Mouse (Mus musculus) brain, embryonic 14.5 days (tissue): ENCODE results near the gene Donson.

ENCODE experiments used
- CTCF ChIP-seq: fragments of 200-500 bp; IDR thresholded peaks from 2 replicates; pipeline ENCODE4 v1.5.1; 2012; ENCODE audit warnings: inconsistent platforms, mild to moderate bottlenecking, moderate library complexity, borderline replicate concordance; ENCODE audit not compliant: insufficient read depth, insufficient read length; ENCODE audit errors: extremely low read depth
- POLR2A ChIP-seq: fragments of 200-500 bp; IDR thresholded peaks from 2 replicates; pipeline ENCODE4 v1.6.1; 2012; ENCODE audit warnings: mild to moderate bottlenecking, inconsistent platforms, borderline replicate concordance; ENCODE audit not compliant: poor library complexity, insufficient read depth, insufficient read length, severe bottlenecking; ENCODE audit errors: extremely low read depth

DNA sequence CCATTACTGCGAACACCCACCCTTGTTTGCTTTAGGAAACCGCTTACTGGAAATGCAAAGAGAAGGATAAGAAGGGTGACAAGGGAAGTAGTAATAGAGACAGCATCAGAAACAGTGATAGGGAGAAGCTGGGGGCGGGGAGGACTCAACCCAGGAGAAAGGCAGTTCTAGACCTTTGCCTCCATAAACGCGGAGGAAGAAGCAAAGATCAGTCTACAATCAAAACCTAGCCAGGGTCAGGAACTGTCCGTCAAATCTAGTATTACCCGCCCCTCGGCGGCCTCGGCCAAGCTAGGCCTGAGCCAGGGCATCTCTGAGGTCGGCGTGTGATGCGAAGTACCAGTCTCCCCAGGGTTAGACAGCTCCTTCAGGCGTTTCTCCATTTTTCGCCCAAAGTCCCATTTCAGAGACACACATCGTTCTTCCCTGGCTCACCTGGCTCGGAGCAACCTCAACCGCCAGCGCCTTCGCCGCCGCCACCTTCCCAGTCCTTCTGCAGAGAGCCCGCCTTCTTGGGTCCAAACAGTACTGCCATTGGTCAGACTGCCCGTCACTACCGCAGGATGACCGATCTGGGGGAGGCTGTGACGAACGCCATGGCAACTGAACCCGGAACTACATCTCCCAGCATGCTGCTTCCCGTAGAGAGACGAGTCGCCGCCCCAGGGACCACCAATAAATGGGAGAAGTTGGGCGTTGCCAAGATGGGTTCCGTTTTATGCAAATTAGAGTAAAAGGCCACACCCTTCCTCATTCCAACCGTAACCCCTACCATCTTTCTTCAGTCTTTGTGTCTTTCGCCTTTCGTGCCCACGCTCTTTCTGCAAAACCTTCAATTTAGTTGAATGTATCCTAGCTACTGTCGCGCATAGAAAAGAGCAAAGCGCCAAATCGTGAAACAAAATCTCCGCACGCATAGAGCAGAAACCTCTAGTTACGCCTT is 39.8 kb upstream of the Donson start, which contains the start of gene Cryzl1:
- TF ChIP-seq CTCF, result no peak
- peak; percentile 55; the same call in 1 of the 2 replicates for TF ChIP-seq POLR2A
